Mouse (Mus musculus): ENCODE measurements around the gene Mettl7a2. TPM values are rescaled to one million over a fixed set of nuclear protein-coding genes. Genes with fewer than 3 reads are reported as not detected.
"Not testable (repeated sequence)": the region's sequence is repeated elsewhere in the genome, so short reads cannot be mapped to it uniquely, and the experiment has no call there.

Gene Mettl7a2
- polyA plus RNA-seq, 1 experiment from 2014 or later = not detected

GRCm38 (mm10) chr15:100351501-100352060 lies 1.4 kb upstream of the Mettl7a2 start:
- H3K4me1 ChIP-seq (replicated peaks) = peaks cover 6% of the 10 kb centered on the region; the same call in 1 of the 2 replicates

GRCm38 (mm10) chr15:100353399-100353798 lies 399 bp downstream of the Mettl7a2 start:
- not testable (repeated sequence) for H3K9me3 ChIP-seq; H3K27ac ChIP-seq; H3K4me3 ChIP-seq; H3K4me1 ChIP-seq (replicated peaks); H3K27me3 ChIP-seq (ENCODE audit: insufficient read depth, poor library complexity, severe bottlenecking); H3K36me3 ChIP-seq; DNase-seq (ENCODE audit: low spot score)
- 91% methylated on average over 22 of the region's 22 CpGs for WGBS

More at GRCm38 (mm10) chr15:100351501-100352060, 1.4 kb upstream of the Mettl7a2 start:
- no peaks in the 10 kb centered on the region for H3K36me3 ChIP-seq
- no peaks in the 10 kb centered on the region for H3K27me3 ChIP-seq (ENCODE audit: insufficient read depth, poor library complexity, severe bottlenecking)
- 81% methylated on average over 6 of the region's 6 CpGs for WGBS
- no peak overlapping the region for H3K27ac ChIP-seq
- no peaks in the 10 kb centered on the region for H3K9me3 ChIP-seq
- H3K4me3 ChIP-seq = no peak overlapping the region
- no peak for DNase-seq (ENCODE audit: low spot score)

- Histone ChIP-seq H3K4me1 (replicated peaks) (no peaks in the 10 kb centered on the region), H3K4me3 (no peak overlapping the region), H3K9me3 (no peaks in the 10 kb centered on the region), H3K27ac (no peak overlapping the region), H3K27me3 (ENCODE audit: insufficient read depth, poor library complexity, severe bottlenecking) (no peaks in the 10 kb centered on the region), H3K36me3 (no peaks in the 10 kb centered on the region)
- no peak for DNase-seq (ENCODE audit: low spot score)
- 91% methylated on average over 5 of the region's 5 CpGs for WGBS
These were observed 2.9 kb downstream of the Mettl7a2 start for GRCm38 (mm10) chr15:100355876-100356275.

- Histone ChIP-seq H3K27ac (no peak within 1 kb of the TSS), H3K27me3 (ENCODE audit: insufficient read depth, poor library complexity, severe bottlenecking) (no peaks in the 10 kb centered on the region), H3K4me3 (no peak within 1 kb of the TSS), H3K4me1 (replicated peaks) (no peaks in the 10 kb centered on the region), H3K36me3 (no peaks in the 10 kb centered on the region), H3K9me3 (0 out of 2 replicates have a peak, but pooled peaks cover 6% of the 10 kb centered on the region)
- no peak for DNase-seq (ENCODE audit: low spot score)
- 80% methylated on average over 7 of the region's 7 CpGs for WGBS
These were observed 11.2 kb downstream of the Mettl7a2 start, which contains the start of gene Higd1c for GRCm38 (mm10) chr15:100364242-100364641. Gene Higd1c (plus strand): TSS chr15:100364542.

- WGBS = 77% methylated on average over 9 of the region's 9 CpGs
- not testable (repeated sequence) for H3K27ac ChIP-seq; H3K36me3 ChIP-seq; H3K27me3 ChIP-seq (ENCODE audit: insufficient read depth, poor library complexity, severe bottlenecking); DNase-seq (ENCODE audit: low spot score); H3K4me3 ChIP-seq; H3K4me1 ChIP-seq (replicated peaks); H3K9me3 ChIP-seq
These were observed 13.0 kb downstream of the Mettl7a2 start for GRCm38 (mm10) chr15:100365967-100366366.

GRCm38 (mm10) chr15:100367119-100367518 lies 14.1 kb downstream of the Mettl7a2 start:
- H3K27ac ChIP-seq = no peak overlapping the region
- H3K4me1 ChIP-seq (replicated peaks) = no peaks in the 10 kb centered on the region
- no peaks in the 10 kb centered on the region for H3K36me3 ChIP-seq
- H3K4me3 ChIP-seq = no peak overlapping the region
- 89% methylated on average over 7 of the region's 7 CpGs for WGBS
- no peaks in the 10 kb centered on the region for H3K27me3 ChIP-seq (ENCODE audit: insufficient read depth, poor library complexity, severe bottlenecking)
- DNase-seq (ENCODE audit: low spot score) = no peak
- 0 out of 2 replicates have a peak, but pooled peaks cover 6% of the 10 kb centered on the region for H3K9me3 ChIP-seq

- no peaks in the 10 kb centered on the region for H3K27me3 ChIP-seq (ENCODE audit: insufficient read depth, poor library complexity, severe bottlenecking)
- H3K27ac ChIP-seq = no peak overlapping the region
- peak; percentile 59 for DNase-seq (ENCODE audit: low spot score)
- H3K4me3 ChIP-seq = no peak overlapping the region
- H3K4me1 ChIP-seq (replicated peaks) = 0 out of 2 replicates have a peak, but pooled peaks cover under 1% of the 10 kb centered on the region
- WGBS = 39% methylated on average over 5 of the region's 5 CpGs
- H3K36me3 ChIP-seq = no peaks in the 10 kb centered on the region
- no peaks in the 10 kb centered on the region for H3K9me3 ChIP-seq
These were observed 22.1 kb downstream of the Mettl7a2 start for GRCm38 (mm10) chr15:100375066-100375465.

GRCm38 (mm10) chr15:100377847-100378505 lies 25.0 kb downstream of the Mettl7a2 start:
- not testable (repeated sequence) for H3K36me3 ChIP-seq; H3K9me3 ChIP-seq; DNase-seq (ENCODE audit: low spot score); H3K4me1 ChIP-seq (replicated peaks); H3K27ac ChIP-seq; H3K4me3 ChIP-seq; H3K27me3 ChIP-seq (ENCODE audit: insufficient read depth, poor library complexity, severe bottlenecking)
- 34% methylated on average over 4 of the region's 9 CpGs for WGBS

GRCm38 (mm10) chr15:100379658-100380057 lies 26.7 kb downstream of the Mettl7a2 start:
- DNase-seq (ENCODE audit: low spot score) = no peak
- Histone ChIP-seq H3K4me3 (no peak overlapping the region), H3K27ac (no peak overlapping the region), H3K27me3 (ENCODE audit: insufficient read depth, poor library complexity, severe bottlenecking) (no peaks in the 10 kb centered on the region), H3K36me3 (no peaks in the 10 kb centered on the region), H3K4me1 (replicated peaks) (0 out of 2 replicates have a peak, but pooled peaks cover 3% of the 10 kb centered on the region), H3K9me3 (no peaks in the 10 kb centered on the region)
- 87% methylated on average over 8 of the region's 8 CpGs for WGBS

GRCm38 (mm10) chr15:100380104-100380503 lies 27.1 kb downstream of the Mettl7a2 start:
- H3K9me3 ChIP-seq = no peaks in the 10 kb centered on the region
- no peak overlapping the region for H3K27ac ChIP-seq
- 0 out of 2 replicates have a peak, but pooled peaks cover 3% of the 10 kb centered on the region for H3K4me1 ChIP-seq (replicated peaks)
- no peaks in the 10 kb centered on the region for H3K27me3 ChIP-seq (ENCODE audit: insufficient read depth, poor library complexity, severe bottlenecking)
- 75% methylated on average over 2 of the region's 2 CpGs for WGBS
- no peaks in the 10 kb centered on the region for H3K36me3 ChIP-seq
- DNase-seq (ENCODE audit: low spot score) = no peak
- H3K4me3 ChIP-seq = no peak overlapping the region

GRCm38 (mm10) chr15:100385705-100386104 lies 32.7 kb downstream of the Mettl7a2 start:
- Histone ChIP-seq H3K27ac (no peak overlapping the region), H3K9me3 (no peaks in the 10 kb centered on the region), H3K4me1 (replicated peaks) (peaks cover 6% of the 10 kb centered on the region; the same call in 1 of the 2 replicates), H3K36me3 (no peaks in the 10 kb centered on the region), H3K27me3 (ENCODE audit: insufficient read depth, poor library complexity, severe bottlenecking) (no peaks in the 10 kb centered on the region), H3K4me3 (no peak overlapping the region)
- DNase-seq (ENCODE audit: low spot score) = no peak
- 92% methylated on average over 9 of the region's 9 CpGs for WGBS

GRCm38 (mm10) chr15:100387544-100388223 lies 34.7 kb downstream of the Mettl7a2 start:
- no peak for DNase-seq (ENCODE audit: low spot score)
- Histone ChIP-seq H3K27ac (no peak overlapping the region; the same call in 1 of the 2 replicates), H3K4me3 (no peak overlapping the region), H3K27me3 (ENCODE audit: insufficient read depth, poor library complexity, severe bottlenecking) (no peaks in the 10 kb centered on the region), H3K9me3 (no peaks in the 10 kb centered on the region), H3K4me1 (replicated peaks) (peaks cover 6% of the 10 kb centered on the region; the same call in 1 of the 2 replicates), H3K36me3 (peaks cover 4% of the 10 kb centered on the region; the same call in 1 of the 2 replicates)
- 96% methylated on average over 17 of the region's 17 CpGs for WGBS
